Mouse (Mus musculus): ENCODE data around the gene Olfr215. TPM values are rescaled to one million over a fixed set of nuclear protein-coding genes. Genes with fewer than 3 reads are reported as not detected.
"Not testable (repeated sequence)": the region's sequence is repeated elsewhere in the genome, so short reads cannot be mapped to it uniquely, and the experiment has no call there.

The Olfr215 gene
- total and polyA plus RNA-seq, 2 experiments from 2014 or later = not detected

- Histone ChIP-seq H3K27me3 (ENCODE audit: control insufficient read depth, insufficient read depth, low read length) (no peaks in the 10 kb centered on the region), H3K4me1 (ENCODE audit: control insufficient read depth, insufficient read depth) (no peaks in the 10 kb centered on the region), H3K9ac (replicated peaks; ENCODE audit: low read depth, low read length) (no peak overlapping the region), H3K27ac (ENCODE audit: low read depth) (no peak overlapping the region), H3K9me3 (replicated peaks; ENCODE audit: control insufficient read depth, low read length) (no peaks in the 10 kb centered on the region), H3K4me2 (ENCODE audit: low read depth, low read length) (no peak overlapping the region), H3K36me3 (replicated peaks; ENCODE audit: control insufficient read depth, insufficient read depth, low read length) (no peaks in the 10 kb centered on the region), H3K4me3 (ENCODE audit: low read depth, low read length) (no peak overlapping the region)
- TF ChIP-seq CTCF (IDR thresholded peaks at IDR 0.05; ENCODE audit: low read depth) (no peak), EP300 (IDR thresholded peaks at IDR 0.05; ENCODE audit: low read depth) (no peak)
- no peak for DNase-seq (ENCODE audit: low spot score)
- 64% methylated on average over 3 of the region's 3 CpGs for WGBS
- no peak for ATAC-seq (ENCODE audit: insufficient read depth, low read depth)
These were observed 29.0 kb downstream of the Olfr215 start for GRCm38 (mm10) chr6:116554952-116555351.

DNA sequence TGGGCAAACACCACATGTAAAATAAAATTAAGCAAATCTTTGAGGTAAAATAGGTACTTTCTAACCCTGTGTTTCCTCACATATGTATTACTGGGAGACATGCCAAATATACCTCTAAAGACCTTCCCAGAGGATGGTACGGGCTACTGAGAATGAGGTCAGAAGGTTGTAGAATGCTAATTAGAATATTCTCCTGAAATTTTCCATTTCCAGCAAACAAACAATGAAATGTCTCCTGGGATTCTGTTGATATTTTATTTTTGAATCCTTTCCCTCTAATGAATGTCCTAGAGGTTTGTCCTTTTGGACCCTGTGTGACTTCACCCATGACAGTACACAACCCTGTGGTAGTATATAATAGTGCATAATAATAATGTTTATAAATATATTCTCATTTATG is 30.1 kb downstream of the Olfr215 start, which contains the start of gene Olfr214:
Gene Olfr214 (plus strand): TSS at position 301 of the 400 bp plus-strand sequence.
- ATAC-seq (ENCODE audit: insufficient read depth, low read depth) (no peak), DNase-seq (ENCODE audit: low spot score) (no peak)
- Histone ChIP-seq H3K4me2 (ENCODE audit: low read depth, low read length) (no peak within 1 kb of the TSS), H3K27me3 (ENCODE audit: control insufficient read depth, insufficient read depth, low read length) (no peaks in the 10 kb centered on the region), H3K36me3 (replicated peaks; ENCODE audit: control insufficient read depth, insufficient read depth, low read length) (no peaks in the 10 kb centered on the region), H3K9me3 (replicated peaks; ENCODE audit: control insufficient read depth, low read length) (no peaks in the 10 kb centered on the region), H3K4me3 (ENCODE audit: low read depth, low read length) (no peak within 1 kb of the TSS), H3K9ac (replicated peaks; ENCODE audit: low read depth, low read length) (no peak within 1 kb of the TSS), H3K4me1 (ENCODE audit: control insufficient read depth, insufficient read depth) (no peaks in the 10 kb centered on the region), H3K27ac (ENCODE audit: low read depth) (no peak within 1 kb of the TSS)
- 50% methylated on average over 1 of the region's 1 CpGs for WGBS
- no peak for TF ChIP-seq EP300 (IDR thresholded peaks at IDR 0.05; ENCODE audit: low read depth)
- TF ChIP-seq CTCF (IDR thresholded peaks at IDR 0.05; ENCODE audit: low read depth) = no peak

DNA sequence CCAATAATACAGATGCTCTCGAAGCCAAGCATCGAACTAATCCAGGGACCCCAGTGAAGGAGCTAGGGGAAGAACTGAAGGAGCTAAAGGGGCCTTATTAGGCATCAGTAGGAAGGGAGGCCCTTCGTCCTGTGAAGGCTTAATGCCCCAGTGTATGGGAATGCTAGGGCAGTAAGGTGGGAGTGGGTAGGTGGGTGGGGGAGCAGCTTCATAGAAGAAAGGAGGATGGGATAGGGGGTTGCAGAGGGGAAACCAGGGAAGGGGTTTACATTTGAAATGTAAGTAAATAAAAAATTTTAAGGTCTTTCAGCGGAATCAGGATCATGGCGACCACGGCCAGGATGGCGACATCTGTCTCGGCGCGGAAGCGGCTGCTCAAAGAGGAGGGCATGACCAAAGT is 33.2 kb downstream of the Olfr215 start, which contains the start of gene Gm5580:
Gene Gm5580 (plus strand): TSS at position 301 of the 400 bp plus-strand sequence.
- not testable (repeated sequence) for H3K27me3 ChIP-seq (ENCODE audit: control insufficient read depth, insufficient read depth, low read length); H3K4me2 ChIP-seq (ENCODE audit: low read depth, low read length); H3K9me3 ChIP-seq (replicated peaks; ENCODE audit: control insufficient read depth, low read length); ATAC-seq (ENCODE audit: insufficient read depth, low read depth); H3K4me3 ChIP-seq (ENCODE audit: low read depth, low read length); H3K9ac ChIP-seq (replicated peaks; ENCODE audit: low read depth, low read length); H3K4me1 ChIP-seq (ENCODE audit: control insufficient read depth, insufficient read depth); DNase-seq (ENCODE audit: low spot score); H3K27ac ChIP-seq (ENCODE audit: low read depth); H3K36me3 ChIP-seq (replicated peaks; ENCODE audit: control insufficient read depth, insufficient read depth, low read length)
- WGBS = 90% methylated on average over 11 of the region's 11 CpGs

- no peaks in the 10 kb centered on the region for H3K4me1 ChIP-seq (ENCODE audit: control insufficient read depth, insufficient read depth)
- H3K4me2 ChIP-seq (ENCODE audit: low read depth, low read length) = no peak overlapping the region
- ATAC-seq (ENCODE audit: insufficient read depth, low read depth) (no peak), DNase-seq (ENCODE audit: low spot score) (no peak)
- H3K9me3 ChIP-seq (replicated peaks; ENCODE audit: control insufficient read depth, low read length) = no peaks in the 10 kb centered on the region
- 71% methylated on average over 2 of the region's 2 CpGs for WGBS
- TF ChIP-seq CTCF (IDR thresholded peaks at IDR 0.05; ENCODE audit: low read depth) (no peak), EP300 (IDR thresholded peaks at IDR 0.05; ENCODE audit: low read depth) (no peak)
- H3K36me3 ChIP-seq (replicated peaks; ENCODE audit: control insufficient read depth, insufficient read depth, low read length) = no peaks in the 10 kb centered on the region
- no peaks in the 10 kb centered on the region for H3K27me3 ChIP-seq (ENCODE audit: control insufficient read depth, insufficient read depth, low read length)
- no peak overlapping the region for H3K27ac ChIP-seq (ENCODE audit: low read depth)
- H3K4me3 ChIP-seq (ENCODE audit: low read depth, low read length) = no peak overlapping the region
- H3K9ac ChIP-seq (replicated peaks; ENCODE audit: low read depth, low read length) = no peak overlapping the region
These were observed 41.5 kb downstream of the Olfr215 start for GRCm38 (mm10) chr6:116542500-116542899.

DNA sequence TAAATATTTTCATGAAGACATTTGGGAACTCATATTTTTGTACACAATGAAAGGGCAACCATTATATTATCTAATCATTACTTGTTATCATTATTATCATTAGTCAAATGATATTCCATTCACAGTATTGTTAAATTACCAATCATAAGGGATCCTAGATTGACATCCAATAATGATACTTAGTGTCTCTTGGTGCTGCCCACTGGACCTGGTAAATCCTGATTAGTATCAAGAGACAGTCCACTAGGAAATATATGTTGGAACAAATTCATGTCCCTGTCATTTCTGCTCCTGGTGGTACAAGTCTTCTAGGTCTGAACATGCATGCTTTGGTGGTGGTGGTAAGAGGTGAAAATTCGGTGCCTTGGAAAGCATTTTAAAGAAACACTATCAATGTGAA is 45.8 kb downstream of the Olfr215 start, which contains the start of gene Olfr213:
Gene Olfr213 (plus strand): TSS at position 301 of the 400 bp plus-strand sequence.
- no peaks in the 10 kb centered on the region for H3K9me3 ChIP-seq (replicated peaks; ENCODE audit: control insufficient read depth, low read length)
- H3K36me3 ChIP-seq (replicated peaks; ENCODE audit: control insufficient read depth, insufficient read depth, low read length) = no peaks in the 10 kb centered on the region
- H3K4me2 ChIP-seq (ENCODE audit: low read depth, low read length) = no peak within 1 kb of the TSS
- H3K27me3 ChIP-seq (ENCODE audit: control insufficient read depth, insufficient read depth, low read length) = no peaks in the 10 kb centered on the region
- TF ChIP-seq EP300 (IDR thresholded peaks at IDR 0.05; ENCODE audit: low read depth) = no peak
- TF ChIP-seq CTCF (IDR thresholded peaks at IDR 0.05; ENCODE audit: low read depth) = no peak
- no peak within 1 kb of the TSS for H3K27ac ChIP-seq (ENCODE audit: low read depth)
- DNase-seq (ENCODE audit: low spot score) (no peak), ATAC-seq (ENCODE audit: insufficient read depth, low read depth) (no peak)
- no peak within 1 kb of the TSS for H3K4me3 ChIP-seq (ENCODE audit: low read depth, low read length)
- H3K9ac ChIP-seq (replicated peaks; ENCODE audit: low read depth, low read length) = no peak within 1 kb of the TSS
- WGBS = 69% methylated on average over 1 of the region's 1 CpGs
- H3K4me1 ChIP-seq (ENCODE audit: control insufficient read depth, insufficient read depth) = no peaks in the 10 kb centered on the region

Other genes starting within 250 kb of the Olfr215 start
- 47.7 and 73.6 TPM in 2 replicates for gene March8, start 246.2 kb downstream of the Olfr215 start, total RNA-seq (2014; rRNA removed; ENCODE audit: low replicate concordance)
- gene March8, start 246.2 kb downstream of the Olfr215 start, polyA plus RNA-seq (2015; fragmentation: Nextera tagmentation; extraction: Ambion mirVana) = 17.3 and 17.8 TPM in 2 replicates
- gene Alox5, start 123.0 kb downstream of the Olfr215 start, total RNA-seq (2014; rRNA removed; ENCODE audit: low replicate concordance) = 5.6 and 14.1 TPM in 2 replicates
- 3.9 and 4.5 TPM in 2 replicates for gene Alox5, start 123.0 kb downstream of the Olfr215 start, polyA plus RNA-seq (2015; fragmentation: Nextera tagmentation; extraction: Ambion mirVana)
- gene Olfr211, start 95.1 kb downstream of the Olfr215 start, total RNA-seq (2014; rRNA removed; ENCODE audit: low replicate concordance) = not detected in 2 replicates
- gene Olfr211, start 95.1 kb downstream of the Olfr215 start, polyA plus RNA-seq (2015; fragmentation: Nextera tagmentation; extraction: Ambion mirVana) = not detected in 2 replicates
- 0.19 TPM in 1 of 2 replicates, not detected in the other for gene Olfr212, start 77.7 kb downstream of the Olfr215 start, total RNA-seq (2014; rRNA removed; ENCODE audit: low replicate concordance)
- gene Olfr212, start 77.7 kb downstream of the Olfr215 start, polyA plus RNA-seq (2015; fragmentation: Nextera tagmentation; extraction: Ambion mirVana) = not detected in 2 replicates
- gene Olfr213, start 45.7 kb downstream of the Olfr215 start, total RNA-seq (2014; rRNA removed; ENCODE audit: low replicate concordance) = not detected in 2 replicates
- not detected in 2 replicates for gene Olfr213, start 45.7 kb downstream of the Olfr215 start, polyA plus RNA-seq (2015; fragmentation: Nextera tagmentation; extraction: Ambion mirVana)
- gene Gm5580, start 33.1 kb downstream of the Olfr215 start, total RNA-seq (2014; rRNA removed; ENCODE audit: low replicate concordance) = 0.11 and 0.12 TPM in 2 replicates
- gene Gm5580, start 33.1 kb downstream of the Olfr215 start, polyA plus RNA-seq (2015; fragmentation: Nextera tagmentation; extraction: Ambion mirVana) = 0.15 and 0.25 TPM in 2 replicates
- gene Olfr214, start 30.0 kb downstream of the Olfr215 start, total RNA-seq (2014; rRNA removed; ENCODE audit: low replicate concordance) = not detected in 2 replicates
- gene Olfr214, start 30.0 kb downstream of the Olfr215 start, polyA plus RNA-seq (2015; fragmentation: Nextera tagmentation; extraction: Ambion mirVana) = not detected in 2 replicates
- gene Zfp422, start 44.8 kb upstream of the Olfr215 start, total RNA-seq (2014; rRNA removed; ENCODE audit: low replicate concordance) = 29.1 and 33.0 TPM in 2 replicates
- gene Zfp422, start 44.8 kb upstream of the Olfr215 start, polyA plus RNA-seq (2015; fragmentation: Nextera tagmentation; extraction: Ambion mirVana) = 49.8 and 50.7 TPM in 2 replicates
- gene Depp1, start 66.4 kb upstream of the Olfr215 start, total RNA-seq (2014; rRNA removed; ENCODE audit: low replicate concordance) = 169 and 347 TPM in 2 replicates
- gene Depp1, start 66.4 kb upstream of the Olfr215 start, polyA plus RNA-seq (2015; fragmentation: Nextera tagmentation; extraction: Ambion mirVana) = 41.3 and 49.6 TPM in 2 replicates
- gene Rassf4, start 89.8 kb upstream of the Olfr215 start, total RNA-seq (2014; rRNA removed; ENCODE audit: low replicate concordance) = 1.6 and 2.6 TPM in 2 replicates
- gene Rassf4, start 89.8 kb upstream of the Olfr215 start, polyA plus RNA-seq (2015; fragmentation: Nextera tagmentation; extraction: Ambion mirVana) = 5.9 and 6.0 TPM in 2 replicates
- gene Tmem72, start 132.7 kb upstream of the Olfr215 start, total RNA-seq (2014; rRNA removed; ENCODE audit: low replicate concordance) = 0.15 TPM in 1 of 2 replicates, not detected in the other
- 0.01 and 0.05 TPM in 2 replicates for gene Tmem72, start 132.7 kb upstream of the Olfr215 start, polyA plus RNA-seq (2015; fragmentation: Nextera tagmentation; extraction: Ambion mirVana)

Data from heart, postnatal 0 days (tissue).